Mouse (Mus musculus): ENCODE measurements around the gene Ccr8. TPM values are rescaled to one million over a fixed set of nuclear protein-coding genes. Genes with fewer than 3 reads are reported as not detected.

Gene Ccr8
- total RNA-seq (2021) = 0.41 TPM in 1 of 2 replicates, not detected in the other
- long read RNA-seq, experiment 1 = 0 reads
- long read RNA-seq, experiment 2 = 0 reads

DNA sequence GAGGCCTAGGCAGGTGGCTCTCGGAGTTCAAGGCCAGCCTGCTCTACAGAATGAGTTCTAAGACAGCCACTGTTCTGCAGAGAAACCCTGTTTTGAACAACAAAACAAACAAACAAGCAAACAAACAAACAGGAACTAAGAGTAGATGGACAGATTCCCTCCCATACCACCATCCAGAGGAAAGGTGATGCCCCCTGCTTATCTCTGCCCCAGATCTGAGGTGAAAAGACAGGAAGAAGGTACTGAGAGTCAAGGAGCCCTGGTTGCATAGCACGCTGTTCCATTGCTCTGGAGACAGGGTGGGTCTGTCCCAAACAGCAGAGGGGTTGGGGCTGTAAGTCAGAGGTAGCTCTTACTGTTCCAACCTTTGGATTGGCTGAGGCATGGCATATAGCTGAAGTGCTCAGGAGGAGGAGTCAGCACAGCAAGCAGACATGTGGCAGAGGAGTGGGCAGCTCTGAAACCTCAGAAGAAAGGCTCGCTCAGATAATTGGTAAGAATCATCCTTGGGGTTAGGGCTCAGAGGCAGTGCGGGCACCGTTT, at the start of gene Ccr8:
Gene Ccr8, plus strand, starts transcription at position 419 of the 543 bp plus-strand sequence.
- DNase-seq = no peak

- no peak for DNase-seq
Observed at GRCm38 (mm10) chr9:120043115-120043514, 48.8 kb upstream of the Ccr8 start.

DNA sequence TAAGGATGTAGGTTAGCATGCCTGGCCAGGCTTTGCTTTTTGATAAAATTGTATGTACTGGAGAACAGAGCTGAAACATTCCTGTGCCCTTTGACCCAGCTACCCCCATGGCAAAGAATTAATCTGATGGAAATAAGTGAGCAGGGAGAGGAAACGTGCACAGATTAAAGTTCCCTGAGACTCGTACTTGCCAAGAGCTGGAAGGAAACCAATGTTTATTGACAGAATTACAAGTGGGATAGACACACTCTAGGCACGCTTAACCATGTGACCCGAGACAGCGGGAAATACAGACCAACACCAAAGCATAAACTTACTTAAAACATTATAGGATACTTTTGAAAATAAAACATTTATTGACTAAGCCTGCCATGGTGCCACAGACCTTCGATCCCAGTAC, 43.4 kb upstream of the Ccr8 start:
- DNase-seq = no peak

DNA sequence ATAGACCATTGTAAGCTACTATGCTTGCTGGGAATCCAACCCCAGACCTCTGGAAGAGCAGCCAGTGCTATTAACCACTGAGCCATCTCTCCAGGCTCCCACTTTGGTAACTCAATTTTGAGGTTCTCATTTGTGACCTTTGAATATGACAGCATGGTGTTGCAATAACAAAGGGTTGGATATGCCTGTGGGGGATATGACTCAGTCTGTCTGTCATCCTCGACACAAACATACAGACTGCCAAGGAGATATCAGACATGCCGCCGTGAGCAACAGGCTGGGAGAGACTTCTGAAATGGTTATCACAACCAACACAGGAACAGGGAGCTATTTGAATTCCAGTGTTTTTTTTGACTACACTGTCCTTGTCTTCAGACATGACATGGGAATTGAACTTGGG, 42.5 kb upstream of the Ccr8 start:
- DNase-seq = peak; percentile 54

GRCm38 (mm10) chr9:120054545-120055277, 37.2 kb upstream of the Ccr8 start:
- no peak for DNase-seq

GRCm38 (mm10) chr9:120056201-120056600, 35.7 kb upstream of the Ccr8 start:
- no peak for DNase-seq

- DNase-seq = no peak
Observed at GRCm38 (mm10) chr9:120058730-120059129, 33.2 kb upstream of the Ccr8 start.

DNA sequence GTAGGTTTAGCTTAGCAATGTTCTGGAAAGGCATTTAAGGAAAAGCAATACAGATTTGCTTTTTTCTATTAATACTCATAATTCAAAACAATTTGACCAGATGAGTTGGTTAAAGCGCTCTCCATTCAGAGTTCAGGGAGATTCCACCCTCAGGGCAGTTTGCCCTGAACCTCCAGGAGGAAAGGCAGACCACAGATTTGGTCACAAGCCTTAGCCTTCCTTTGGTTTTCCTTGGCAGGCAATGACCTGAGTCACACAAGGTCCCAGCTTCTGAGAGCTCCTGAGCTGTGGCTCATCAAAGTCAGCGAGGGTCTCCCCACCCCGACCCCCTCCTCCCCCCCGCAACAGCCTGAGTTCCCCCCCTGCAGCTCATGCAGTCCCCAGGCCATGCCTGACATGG, 27.6 kb upstream of the Ccr8 start:
- DNase-seq = no peak

DNA sequence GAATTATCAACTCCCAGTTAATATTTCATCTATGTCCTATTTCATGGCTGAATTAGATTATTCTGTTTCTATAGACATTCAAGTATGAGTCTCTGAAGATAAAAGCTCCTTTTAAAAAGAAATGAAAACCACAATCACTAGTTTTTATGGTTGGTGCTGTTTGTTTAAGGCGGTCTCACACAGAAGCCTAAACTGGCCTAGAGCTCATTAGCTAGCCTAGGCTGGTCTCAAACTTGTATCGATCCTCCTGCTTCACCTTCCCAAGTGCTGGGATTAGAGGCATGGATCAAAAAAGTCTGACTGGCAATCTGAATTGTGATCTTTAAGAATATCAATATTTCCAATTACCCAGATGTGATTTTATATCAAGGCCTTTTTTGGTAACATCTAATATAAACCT, 24.3 kb upstream of the Ccr8 start:
- no peak for DNase-seq

DNA sequence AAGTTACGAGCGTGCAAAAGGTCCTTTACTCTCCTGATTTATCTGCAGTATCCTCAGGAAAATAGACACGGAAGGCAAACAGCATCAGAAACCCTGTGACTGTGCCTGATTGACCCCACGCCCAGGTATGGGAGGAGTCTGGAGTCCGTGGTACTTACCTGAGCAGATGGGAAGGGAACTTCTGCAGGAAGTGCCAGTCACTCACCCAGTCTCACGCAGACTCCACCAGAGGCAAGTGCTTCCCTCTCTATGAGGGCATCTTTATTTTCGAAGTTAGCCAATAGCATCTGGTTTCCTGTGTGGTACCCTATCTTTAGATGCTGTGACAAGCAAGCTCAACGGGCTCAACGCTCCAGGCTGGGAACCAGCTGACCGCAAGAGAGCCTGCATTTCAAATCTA, 23.9 kb upstream of the Ccr8 start:
- no peak for DNase-seq

DNA sequence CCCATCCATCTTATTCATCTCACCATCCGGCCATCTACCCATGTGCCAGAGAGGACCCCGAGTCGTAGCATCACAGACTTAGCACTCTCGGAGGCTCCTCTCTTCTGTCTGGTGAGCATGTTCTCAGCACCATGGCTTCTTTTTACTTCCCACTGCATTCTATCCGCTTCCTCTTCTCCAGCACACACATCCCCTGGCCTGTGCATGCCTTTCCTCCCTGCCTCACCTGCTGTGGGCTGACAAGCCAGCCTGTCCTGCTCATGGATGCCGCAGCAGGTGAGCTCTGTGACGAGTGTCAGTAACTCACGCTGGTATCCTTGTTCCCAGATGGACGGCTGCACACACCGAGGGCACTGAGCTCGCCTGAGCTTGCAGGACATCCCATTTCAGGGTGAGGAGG, 22.1 kb upstream of the Ccr8 start, which contains the start of gene Cx3cr1:
Gene Cx3cr1, minus strand, starts transcription at position 101 of the 400 bp plus-strand sequence.
- DNase-seq = no peak

- DNase-seq = no peak
Observed at GRCm38 (mm10) chr9:120071251-120071650, 20.7 kb upstream of the Ccr8 start.

- peak; percentile 89 for DNase-seq
Observed at GRCm38 (mm10) chr9:120073169-120073568, 18.7 kb upstream of the Ccr8 start.

DNA sequence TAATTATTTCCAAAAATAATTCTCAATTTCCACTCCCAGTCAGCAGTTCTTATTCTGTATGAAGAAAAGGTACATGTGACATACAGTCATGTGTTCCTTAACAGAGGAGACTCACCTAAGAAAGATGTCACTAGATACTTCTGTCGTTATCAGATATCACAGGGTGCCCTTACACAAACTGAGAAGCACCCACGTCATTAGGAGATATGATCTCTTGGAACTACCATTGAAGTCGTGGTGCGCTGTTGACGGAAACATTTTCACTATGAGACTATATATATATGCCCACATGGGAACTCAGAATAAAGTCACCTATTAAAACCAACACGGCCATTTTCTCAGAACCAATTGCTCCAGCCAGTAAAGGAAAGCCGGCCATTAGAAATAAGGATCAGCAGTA, 17.4 kb upstream of the Ccr8 start:
- DNase-seq = no peak

- DNase-seq = no peak
Observed at GRCm38 (mm10) chr9:120078241-120078640, 13.7 kb upstream of the Ccr8 start.

GRCm38 (mm10) chr9:120079901-120080300, 12.0 kb upstream of the Ccr8 start:
- no peak for DNase-seq

DNA sequence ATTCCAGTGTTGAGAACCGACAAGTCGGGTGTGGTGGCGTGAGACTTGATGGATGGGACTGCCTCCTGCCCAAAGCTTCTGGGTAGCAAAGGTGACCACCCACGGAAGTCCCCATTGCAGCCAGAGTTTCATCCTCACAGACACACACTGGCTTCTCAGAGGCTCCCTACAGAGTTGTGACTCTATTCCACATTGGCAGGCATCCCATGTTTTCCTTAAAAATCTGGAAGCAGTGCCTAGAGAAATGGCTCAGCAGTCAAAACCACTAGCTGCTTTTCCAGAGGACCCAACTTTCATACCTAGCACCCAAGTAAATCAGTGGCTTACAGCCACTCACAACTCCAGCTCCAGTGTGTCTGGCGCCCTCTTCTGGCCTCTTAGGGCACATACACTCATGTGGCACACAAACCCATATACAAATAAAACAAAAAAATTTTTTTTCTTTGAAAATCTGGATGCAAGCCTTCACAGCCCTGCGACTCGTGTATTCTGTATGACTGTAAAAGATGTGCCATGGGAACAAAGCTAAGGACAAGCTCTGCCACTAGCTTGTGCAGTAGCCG, 11.3 kb upstream of the Ccr8 start:
- DNase-seq = no peak

DNA sequence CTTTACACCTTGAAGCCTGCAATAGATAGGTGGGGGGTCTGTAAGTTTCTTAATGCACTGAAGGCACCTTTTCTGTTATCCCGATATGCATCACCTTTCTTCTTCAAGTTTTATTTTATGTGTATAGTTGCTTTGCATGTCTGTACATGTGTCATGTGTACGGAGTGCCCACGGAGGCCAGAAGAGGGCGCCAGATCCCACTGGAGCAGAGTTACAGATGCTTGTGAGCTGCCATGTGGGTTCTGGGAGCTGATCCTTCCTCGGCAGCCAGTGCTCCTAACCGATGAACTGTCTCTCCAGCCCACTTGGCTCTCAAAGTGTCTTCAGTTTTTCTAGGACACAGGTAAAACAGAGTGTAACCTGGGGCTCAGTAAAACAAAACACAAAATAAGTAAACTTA, 10.7 kb upstream of the Ccr8 start:
- peak; percentile 28 for DNase-seq

DNA sequence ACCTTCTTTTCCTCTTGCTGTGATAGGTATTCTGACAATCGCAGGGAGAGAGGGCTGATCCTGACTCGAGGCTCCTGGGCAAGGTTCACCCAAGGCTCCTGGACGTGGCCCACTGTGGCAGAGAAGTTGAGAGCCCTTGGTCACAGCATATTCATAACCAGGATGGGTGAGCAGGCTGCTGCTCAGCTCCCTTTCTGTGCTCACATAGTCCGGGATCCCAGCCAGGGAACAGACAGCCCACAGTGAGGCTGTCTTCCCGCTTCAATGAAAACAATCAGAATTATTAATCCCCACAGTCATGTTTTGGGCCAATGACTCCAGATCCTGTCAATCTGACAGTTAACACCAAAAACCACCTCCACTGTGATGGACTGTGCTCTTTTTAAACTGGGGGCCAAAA, 9.9 kb upstream of the Ccr8 start:
- no peak for DNase-seq

DNA sequence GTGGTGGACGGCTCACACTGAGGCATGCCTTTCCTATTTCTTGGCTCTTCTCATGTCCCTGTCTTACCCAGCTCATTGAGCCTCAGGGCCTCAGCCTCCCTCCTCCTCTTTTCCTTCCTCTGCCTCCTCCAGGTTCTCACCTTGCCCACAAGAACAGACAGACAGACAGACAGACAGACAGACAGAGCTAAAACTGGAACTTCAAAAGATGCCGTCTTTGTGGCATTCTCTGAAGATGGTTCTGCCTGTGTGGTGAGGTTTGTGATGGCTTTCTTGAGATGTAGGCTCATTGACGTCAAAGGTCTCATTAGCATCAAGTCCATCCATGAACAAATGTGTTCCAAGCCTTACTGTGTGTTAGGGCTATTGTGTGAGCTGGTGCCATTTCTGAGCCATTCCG, 9.2 kb upstream of the Ccr8 start:
- DNase-seq = no peak

DNA sequence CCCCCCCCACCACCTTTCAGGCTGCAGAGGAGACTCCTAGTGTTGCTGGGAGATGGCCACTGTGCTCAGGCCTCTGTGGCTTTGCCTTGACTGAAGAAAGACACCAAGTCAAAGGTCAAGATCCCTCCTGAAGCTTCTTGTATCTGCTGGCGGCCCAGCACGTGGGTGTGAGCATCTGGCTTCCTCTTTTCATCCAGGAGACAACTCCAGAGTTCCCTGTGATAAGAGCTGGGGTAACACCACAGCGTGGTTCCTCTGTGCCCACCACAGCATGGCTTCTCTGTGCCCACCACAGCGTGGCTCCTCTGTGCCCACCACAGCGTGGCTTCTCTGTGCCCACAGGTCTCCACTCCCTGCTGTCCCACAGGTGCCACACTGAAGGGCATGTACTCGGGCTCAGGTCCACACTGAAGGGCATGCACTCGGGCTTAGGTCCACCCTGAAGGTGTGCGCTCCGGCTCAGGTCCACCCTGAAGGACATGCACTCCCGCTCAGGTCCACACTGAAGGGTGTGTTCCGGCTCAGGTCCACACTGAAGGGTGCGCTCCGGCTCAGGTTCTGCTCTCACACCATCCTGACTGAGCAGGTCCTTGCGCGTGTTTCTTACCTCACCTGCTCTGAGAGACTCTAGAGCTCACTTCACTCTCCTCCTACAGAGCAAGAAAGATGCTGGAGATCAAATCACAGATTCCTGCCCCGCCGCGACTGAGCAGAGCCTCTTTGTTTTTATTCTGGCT, 8.6 kb upstream of the Ccr8 start:
- no peak for DNase-seq

DNA sequence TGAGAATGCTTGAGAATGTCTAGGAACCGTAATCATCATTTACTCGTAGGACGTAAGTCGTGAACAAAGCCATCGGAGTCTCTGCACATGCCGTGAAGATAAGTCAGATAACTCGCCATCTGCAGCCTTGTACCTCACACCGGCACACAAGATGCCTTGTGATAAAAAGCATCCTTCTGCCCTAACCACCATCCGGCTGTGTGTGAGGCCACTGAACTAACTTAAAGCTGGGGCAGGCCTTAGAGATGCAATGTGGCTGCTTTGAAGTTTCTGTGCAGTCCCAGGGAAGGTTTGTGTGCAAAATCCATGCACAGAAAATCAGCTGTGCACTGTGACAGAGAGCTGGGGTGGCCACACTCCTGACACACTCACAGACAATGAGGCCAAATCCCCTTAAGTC, 7.5 kb upstream of the Ccr8 start:
- no peak for DNase-seq

DNA sequence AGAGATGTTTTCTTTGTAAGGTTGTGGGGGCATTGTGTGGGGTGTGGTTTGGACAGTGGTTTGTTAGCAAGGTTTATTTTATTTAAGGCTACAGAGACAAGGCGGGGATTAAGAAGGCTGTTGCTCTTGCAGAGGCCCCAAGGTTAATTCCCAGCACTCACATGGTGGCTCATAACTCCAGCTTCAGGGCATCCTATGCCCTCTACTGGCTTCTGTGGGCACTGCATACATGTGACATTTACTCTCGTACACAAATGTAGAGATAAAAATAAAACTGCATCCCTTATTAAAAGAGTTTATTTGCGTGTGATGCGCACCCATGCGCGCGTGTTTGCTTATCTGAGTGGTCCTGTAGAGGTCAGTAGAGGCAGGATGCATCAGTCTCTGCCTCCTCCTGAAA, 2.8 kb upstream of the Ccr8 start:
- DNase-seq = no peak
